Mouse (Mus musculus): Measurements from ENCODE around the gene Sppl2c. TPM values are rescaled to one million over a fixed set of nuclear protein-coding genes. Genes with fewer than 3 reads are reported as not detected.

Gene Sppl2c
- not detected for total RNA-seq (2022)

- DNase-seq (ENCODE audit: low spot score): no peak
Measured at GRCm38 (mm10) chr11:104186135-104186836, at the start of gene Sppl2c. Sppl2c (plus strand) TSS chr11:104186327.

GRCm38 (mm10) chr11:104138976-104139375 lies 47.2 kb upstream of the Sppl2c start:
- no peak for DNase-seq (ENCODE audit: low spot score)

DNA sequence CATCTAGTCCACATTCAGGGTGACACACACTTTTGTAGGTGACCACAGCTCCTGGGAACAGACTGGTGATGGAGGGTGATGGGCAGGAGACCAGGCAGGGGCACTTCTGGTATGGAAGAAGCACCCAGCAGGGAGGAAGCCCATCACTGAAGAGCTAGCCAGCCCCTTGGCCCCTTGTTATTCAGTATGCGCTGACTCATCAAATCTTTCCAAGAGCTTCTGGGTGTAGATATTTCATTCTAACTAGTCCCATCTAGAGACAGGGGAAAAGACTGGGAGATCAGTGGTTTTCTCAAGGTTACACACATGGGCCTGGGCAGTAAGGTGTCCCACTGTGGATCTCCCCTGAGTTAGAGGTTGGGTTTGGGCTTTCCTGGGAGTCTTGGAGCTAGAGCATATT lies 41.2 kb upstream of the Sppl2c start:
- DNase-seq (ENCODE audit: low spot score): no peak

DNA sequence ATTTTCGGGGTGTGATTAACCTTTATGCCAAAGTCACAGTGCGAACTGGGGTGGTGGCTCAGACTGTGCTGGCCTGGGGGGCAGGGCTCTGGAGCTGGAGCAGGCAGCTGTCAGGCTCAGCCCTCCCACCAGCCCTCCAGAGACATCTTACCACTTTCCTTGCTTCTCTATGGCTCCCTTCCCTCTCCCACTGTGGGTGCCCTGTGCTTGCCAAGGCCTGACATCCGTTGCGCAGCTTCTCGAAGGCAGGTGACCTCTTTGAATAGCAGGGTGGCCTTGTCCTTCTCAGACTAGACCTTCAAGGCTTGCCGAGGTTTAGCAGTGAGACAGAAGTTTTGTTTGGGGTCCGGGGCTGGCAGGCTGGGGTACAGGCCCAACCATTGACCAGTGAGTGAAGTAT lies 37.3 kb upstream of the Sppl2c start:
- no peak for DNase-seq (ENCODE audit: low spot score)

GRCm38 (mm10) chr11:104150911-104151310 lies 35.2 kb upstream of the Sppl2c start:
- no peak for DNase-seq (ENCODE audit: low spot score)

GRCm38 (mm10) chr11:104154332-104154731 lies 31.8 kb upstream of the Sppl2c start:
- DNase-seq (ENCODE audit: low spot score): no peak

- no peak for DNase-seq (ENCODE audit: low spot score)
Measured at GRCm38 (mm10) chr11:104154820-104155635, 31.1 kb upstream of the Sppl2c start.

- no peak for DNase-seq (ENCODE audit: low spot score)
Measured at GRCm38 (mm10) chr11:104155899-104156298, 30.2 kb upstream of the Sppl2c start.

DNA sequence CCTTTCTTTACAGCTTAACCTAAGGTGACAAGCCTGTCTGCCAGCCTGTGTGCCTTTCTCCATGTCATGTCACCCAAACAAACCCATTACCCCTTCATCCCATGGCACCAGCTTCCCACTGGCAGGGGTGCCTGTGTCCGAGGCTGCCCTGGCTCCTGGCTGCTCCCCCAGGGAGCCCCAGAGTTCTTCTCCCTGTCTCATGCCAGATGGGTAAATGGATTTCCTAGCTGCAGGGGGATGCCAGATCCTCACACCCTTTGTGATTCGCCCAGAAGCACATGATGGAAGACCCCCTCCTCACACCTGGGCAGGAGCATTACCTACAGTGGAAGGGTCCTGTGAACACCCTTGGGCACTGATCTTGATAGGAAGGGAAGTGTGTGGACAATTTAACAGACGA lies 29.7 kb upstream of the Sppl2c start:
- DNase-seq (ENCODE audit: low spot score): no peak

DNA sequence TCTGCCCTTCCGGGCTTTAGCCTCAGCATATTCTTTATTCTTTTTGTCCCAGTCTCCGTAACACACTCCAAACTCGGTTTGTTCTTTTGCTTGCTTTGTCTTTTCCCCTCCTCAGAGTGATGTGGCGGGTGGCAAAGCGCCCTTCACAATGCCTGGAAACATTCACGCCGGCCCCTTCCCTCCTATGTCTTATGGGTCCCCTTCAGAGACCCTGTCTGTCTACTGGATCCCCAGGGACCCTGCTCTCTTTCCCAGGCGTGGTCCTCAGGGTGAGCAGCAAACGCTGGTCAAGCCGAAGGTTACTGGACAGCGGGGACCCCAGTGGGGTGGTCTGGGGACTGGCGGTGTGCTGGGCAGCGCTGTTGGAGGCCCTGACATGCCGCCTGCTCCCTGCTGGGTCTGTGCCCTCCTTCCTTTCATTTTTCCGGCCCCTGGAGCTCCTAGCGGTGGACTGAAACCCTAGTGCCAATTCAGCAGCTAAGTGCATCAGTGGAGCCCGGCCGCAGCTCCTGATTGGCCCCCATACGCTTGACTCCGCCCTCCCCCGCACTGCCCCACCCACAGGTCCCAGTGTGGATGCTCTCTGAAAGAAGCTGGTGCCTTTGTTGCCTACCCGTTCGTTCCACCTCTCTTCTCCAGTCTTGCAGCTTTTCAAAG lies 28.4 kb upstream of the Sppl2c start:
- DNase-seq (ENCODE audit: low spot score): no peak

- no peak for DNase-seq (ENCODE audit: low spot score)
Measured at GRCm38 (mm10) chr11:104158260-104158907, 27.7 kb upstream of the Sppl2c start.

- no peak for DNase-seq (ENCODE audit: low spot score)
Measured at GRCm38 (mm10) chr11:104159769-104160272, 26.3 kb upstream of the Sppl2c start.

- DNase-seq (ENCODE audit: low spot score): no peak
Measured at GRCm38 (mm10) chr11:104161153-104161552, 25.0 kb upstream of the Sppl2c start.

DNA sequence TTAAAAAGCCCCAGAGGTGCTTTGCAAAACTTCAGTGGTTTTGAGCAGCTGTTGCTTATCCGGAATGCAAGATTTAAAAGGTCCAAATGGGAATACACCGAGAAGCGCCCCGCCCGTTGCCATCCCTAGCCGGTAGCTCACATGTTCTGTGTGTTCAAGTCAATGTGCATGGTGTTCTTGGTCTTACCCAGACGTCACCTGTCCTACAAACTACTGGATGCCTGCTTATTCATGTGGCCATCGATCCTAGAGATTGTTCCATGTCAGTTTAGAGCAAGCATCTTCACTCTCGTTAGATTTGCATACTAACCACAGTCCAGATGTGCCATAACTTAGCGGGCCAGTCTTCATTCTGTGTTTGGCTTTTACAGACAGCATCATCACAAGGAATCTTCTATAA lies 21.9 kb upstream of the Sppl2c start:
- no peak for DNase-seq (ENCODE audit: low spot score)

DNA sequence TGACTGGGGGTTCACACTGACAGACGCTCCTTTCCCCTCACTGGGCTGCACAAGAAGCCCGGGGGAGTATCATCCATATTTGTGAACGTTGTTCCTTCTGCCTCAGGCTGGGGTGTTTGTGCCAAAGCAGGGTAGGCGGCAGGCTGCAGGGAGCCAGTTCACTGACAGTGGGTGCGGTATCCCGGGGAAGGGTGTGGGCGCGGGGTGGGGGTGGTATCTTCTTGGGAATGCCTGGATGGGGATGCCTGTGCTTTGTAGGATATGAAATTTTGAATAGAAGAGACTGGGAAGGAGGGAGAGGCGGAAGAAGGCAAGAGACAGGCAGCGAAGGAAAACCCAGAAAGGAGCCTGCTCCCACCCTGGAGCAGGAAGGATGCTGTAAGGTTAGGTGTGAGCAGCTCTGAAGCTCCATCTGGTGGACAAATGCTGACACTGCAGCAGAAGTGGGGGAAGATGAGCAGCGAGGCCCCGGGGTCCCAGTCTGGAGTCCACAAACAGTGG lies 14.8 kb upstream of the Sppl2c start:
- peak; percentile 42 for DNase-seq (ENCODE audit: low spot score)

DNA sequence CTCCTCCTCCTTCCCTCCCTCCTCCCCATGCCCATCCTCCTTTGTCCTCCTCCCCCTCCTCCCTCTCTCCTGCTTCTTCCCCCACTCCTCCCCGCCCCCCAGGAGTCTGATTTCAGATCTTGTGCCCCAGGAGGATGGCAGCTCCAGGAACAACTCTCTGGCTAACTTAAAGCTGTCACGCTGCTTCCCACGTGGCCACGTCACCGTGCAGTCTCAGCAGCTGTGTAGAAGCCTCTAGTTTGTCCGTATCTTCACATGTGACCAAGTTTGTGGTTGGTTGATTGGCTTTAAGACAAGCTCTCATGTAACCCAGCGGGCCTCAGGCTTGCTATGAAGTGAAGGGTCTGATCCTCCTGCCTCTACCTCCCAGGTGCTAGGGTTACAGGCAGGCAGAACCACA lies 7.2 kb upstream of the Sppl2c start:
- no peak for DNase-seq (ENCODE audit: low spot score)

DNA sequence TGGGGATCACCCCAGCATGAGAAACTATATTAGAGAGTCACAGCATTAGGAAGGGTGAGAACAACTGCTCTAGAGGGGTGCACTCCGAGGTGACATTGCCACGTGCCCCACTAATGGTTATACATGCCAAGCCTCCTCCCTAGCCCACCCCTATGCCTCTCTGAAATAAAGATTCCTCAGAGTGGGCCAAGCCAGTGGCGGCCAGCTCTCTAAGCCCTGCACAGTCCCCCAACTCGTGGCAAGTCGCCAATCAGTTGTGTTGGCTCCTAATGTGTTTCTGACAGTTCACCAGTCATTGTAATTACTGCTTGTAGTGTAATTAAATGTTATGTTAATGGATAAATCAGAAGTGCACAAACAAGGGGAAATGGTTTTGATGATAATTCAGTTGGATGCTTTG lies 6.3 kb upstream of the Sppl2c start:
- no peak for DNase-seq (ENCODE audit: low spot score)

DNA sequence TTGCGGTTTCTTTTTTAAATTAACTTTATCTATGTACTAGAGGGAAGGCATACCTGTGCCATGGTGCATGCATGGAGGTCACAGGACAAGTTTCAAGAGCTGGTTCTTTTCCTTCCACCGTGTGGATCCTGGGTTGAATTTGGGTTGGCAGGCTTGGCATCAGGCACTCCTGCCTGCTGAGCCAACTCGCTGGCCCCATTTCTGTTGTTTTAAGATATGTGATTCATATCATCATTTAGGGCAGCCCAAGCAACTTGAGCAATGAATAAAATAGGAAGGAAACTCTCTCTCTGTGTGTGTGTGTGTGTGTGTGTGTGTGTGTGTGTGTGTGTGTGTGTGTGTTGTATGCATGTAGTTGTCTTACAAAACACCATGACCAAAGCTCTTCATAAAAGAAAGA lies 4.0 kb upstream of the Sppl2c start:
- no peak for DNase-seq (ENCODE audit: low spot score)

DNA sequence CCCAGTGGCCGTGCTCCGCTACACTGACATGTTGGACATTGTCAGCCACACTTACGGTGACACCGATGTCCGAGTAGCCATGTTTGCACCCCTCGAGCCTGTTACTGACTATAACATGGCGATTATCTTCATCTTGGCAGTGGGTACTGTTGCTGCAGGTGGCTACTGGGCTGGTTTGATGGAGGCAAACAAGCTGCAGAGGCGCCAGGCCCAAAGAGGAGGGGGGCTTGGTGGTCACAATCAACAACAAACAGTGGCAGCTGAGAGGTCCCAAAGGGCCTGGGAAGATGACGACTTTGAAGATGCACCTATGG lies 667 bp downstream of the Sppl2c start:
- DNase-seq (ENCODE audit: low spot score): no peak

DNA sequence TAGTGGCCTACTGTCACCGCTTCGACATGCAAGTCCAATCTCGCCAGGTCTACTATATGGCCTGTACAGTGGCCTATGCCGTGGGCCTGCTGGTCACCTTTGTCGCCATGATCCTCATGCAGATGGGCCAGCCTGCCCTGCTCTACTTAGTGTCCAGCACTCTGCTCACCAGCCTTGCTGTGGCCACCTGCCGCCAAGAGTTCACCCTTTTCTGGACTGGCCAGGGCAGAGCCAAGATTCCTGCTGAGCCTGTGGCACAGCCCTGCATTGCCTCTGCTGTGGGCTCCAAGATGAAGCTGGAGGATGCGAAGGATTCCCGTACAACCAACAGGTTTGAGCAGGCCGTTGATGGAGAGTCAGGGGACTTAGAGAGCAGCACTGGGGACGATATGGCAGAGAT lies 1.6 kb downstream of the Sppl2c start:
- DNase-seq (ENCODE audit: low spot score): no peak

GRCm38 (mm10) chr11:104190008-104190407 lies 3.9 kb downstream of the Sppl2c start:
- DNase-seq (ENCODE audit: low spot score): no peak

GRCm38 (mm10) chr11:104195382-104195781 lies 9.3 kb downstream of the Sppl2c start:
- DNase-seq (ENCODE audit: low spot score): no peak
